Mouse (Mus musculus) hematopoietic stem cell, adult 5-6 weeks (primary cell): ENCODE data around the gene Hmga1. TPM values are rescaled to one million over a fixed set of nuclear protein-coding genes. Genes with fewer than 3 reads are reported as not detected.
A peak's percentile ranks its signal among the peaks of the same experiment; 100 is the strongest.

Experiments
- ATAC-seq, 2 experiments: fragments of 125-278 bp in 1 of 2; replicated peaks in 1 of 2; 2 replicates each; pipeline ENCODE4 v1.8.0; 2016 to 2017; ENCODE audit warnings: inconsistent platforms in 2 of 2, mild to moderate bottlenecking in 2 of 2, moderate number of reproducible peaks in 2 of 2, low read depth in 1 of 2, moderate TSS enrichment in 1 of 2; ENCODE audit not compliant: low FRiP score in 2 of 2, poor library complexity in 2 of 2, severe bottlenecking in 2 of 2, insufficient read depth in 1 of 2, low TSS enrichment in 1 of 2
- total RNA-seq: library from RNA; stranded (forward); fragments of 172-1452, 232-1000 nt; gene quantifications from 2 replicates; pipeline ENCODE4 v1.2.3, GENCODE M21; 2017

Gene Hmga1
- total RNA-seq, 1 experiment from 2014 or later: 95.5 TPM

GRCm38 (mm10) chr17:27521303-27521702 lies 35.0 kb upstream of the Hmga1 start, which contains the start of gene Grm4:
Grm4 (minus strand) TSS chr17:27521403.
- no peak for ATAC-seq

- no peak for ATAC-seq
These were observed 33.2 kb upstream of the Hmga1 start for GRCm38 (mm10) chr17:27523121-27523520.

DNA sequence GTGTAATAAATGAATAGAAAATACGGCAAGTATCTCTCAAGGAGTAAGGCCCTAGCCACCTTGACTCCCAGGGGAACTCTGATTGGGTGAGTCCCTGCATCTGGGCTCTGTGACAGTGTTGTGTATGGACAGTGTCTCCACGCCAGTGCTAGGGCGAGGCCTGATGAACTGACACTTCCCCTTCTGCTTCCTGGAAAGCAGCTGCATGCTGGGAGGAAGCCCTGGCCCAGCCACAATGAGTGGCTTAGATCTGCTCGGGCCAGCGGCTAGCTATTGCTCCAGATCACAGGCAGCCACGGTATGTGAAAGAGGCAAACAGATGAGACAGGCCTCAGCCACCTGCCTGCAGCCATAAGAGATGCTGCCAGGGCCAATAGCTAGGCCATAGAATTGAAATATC lies 29.1 kb upstream of the Hmga1 start:
- ATAC-seq: peak; percentile 49 to 52; a peak in 3 of 4 replicates

GRCm38 (mm10) chr17:27528030-27528429 lies 28.3 kb upstream of the Hmga1 start:
- no peak; a peak in 1 of 4 replicates for ATAC-seq

DNA sequence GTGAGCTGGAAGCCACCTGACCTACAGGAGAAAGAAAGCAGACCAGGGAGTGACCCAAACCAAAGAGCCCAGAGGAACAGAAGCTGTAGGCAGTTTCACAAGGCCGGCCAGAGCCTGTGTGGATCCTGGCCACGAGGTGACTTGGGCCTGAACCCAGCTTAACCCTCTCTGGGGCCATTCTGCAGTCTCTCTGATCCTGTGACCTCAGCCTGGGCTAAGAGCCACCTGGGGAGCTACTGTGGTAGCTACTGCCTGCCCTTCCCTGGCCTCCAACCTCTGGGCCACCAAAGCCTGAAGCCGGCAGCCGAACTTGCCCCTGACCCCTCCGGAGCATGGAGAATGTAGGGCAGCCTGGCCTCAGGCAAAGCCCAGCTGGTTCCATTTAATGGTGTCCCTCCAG lies 27.5 kb upstream of the Hmga1 start:
- no peak; a peak in 1 of 4 replicates for ATAC-seq

DNA sequence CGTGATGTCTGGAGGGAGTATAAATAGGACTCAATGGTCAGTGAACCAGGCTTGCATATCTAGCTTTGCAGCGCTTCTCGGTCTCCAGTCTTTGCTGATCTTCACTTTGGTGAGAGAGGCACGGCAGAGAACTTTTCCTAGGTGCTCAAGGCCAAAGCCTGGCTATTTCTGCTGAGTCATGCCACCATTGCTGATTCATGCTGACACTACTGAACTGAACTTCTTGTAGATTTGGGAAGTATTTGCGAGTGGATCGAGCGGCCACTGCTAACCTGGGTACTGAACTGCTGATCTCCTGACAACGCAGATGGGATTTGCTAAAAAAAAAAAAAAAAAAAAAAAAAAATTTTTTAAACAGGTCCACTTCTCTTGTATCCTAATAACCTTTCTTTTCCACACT lies 24.2 kb upstream of the Hmga1 start:
- ATAC-seq: no peak

DNA sequence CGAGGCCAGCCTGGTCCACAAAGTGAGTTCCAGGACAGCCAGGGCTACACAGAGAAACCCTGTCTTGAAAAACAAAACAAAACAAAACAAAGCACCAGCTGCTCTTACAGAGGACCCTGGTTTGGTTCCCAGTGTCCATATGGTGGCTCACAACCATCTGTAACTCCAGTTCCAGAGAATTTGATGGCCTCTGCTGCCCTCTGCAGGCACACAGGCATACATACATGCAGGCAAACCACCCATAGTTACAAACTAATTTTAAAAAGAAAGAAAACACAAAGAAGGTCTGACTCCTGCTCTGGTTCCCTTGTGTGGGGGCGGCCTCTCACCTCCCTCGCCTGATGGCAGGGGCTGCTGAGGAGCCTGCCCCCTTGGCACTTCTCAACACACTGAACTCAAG lies 22.9 kb upstream of the Hmga1 start:
- ATAC-seq: no peak

- ATAC-seq: peak; percentile 95 to 97
These were observed 21.6 kb upstream of the Hmga1 start for GRCm38 (mm10) chr17:27534718-27535117.

DNA sequence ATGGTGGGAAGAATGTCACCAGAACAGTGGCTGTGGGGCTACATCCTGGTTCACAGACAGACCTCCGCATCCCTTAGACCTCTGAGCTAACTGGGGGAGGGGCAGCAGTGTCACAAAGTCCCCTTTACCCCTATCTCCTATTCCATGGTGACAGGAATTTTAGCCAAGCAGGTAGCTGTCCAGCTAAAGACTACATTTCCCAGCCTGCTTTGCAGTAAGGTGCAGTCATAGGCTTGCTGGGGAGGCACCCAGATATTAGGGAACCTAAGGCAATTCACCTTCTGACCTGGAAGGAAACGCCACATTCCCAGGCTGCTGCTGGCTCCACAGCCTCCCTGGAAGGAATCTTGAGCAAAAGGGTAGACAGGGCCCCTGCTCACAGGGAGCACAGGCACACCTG lies 15.0 kb upstream of the Hmga1 start:
- no peak for ATAC-seq

- ATAC-seq: no peak
These were observed 14.3 kb upstream of the Hmga1 start for GRCm38 (mm10) chr17:27541984-27542383.

DNA sequence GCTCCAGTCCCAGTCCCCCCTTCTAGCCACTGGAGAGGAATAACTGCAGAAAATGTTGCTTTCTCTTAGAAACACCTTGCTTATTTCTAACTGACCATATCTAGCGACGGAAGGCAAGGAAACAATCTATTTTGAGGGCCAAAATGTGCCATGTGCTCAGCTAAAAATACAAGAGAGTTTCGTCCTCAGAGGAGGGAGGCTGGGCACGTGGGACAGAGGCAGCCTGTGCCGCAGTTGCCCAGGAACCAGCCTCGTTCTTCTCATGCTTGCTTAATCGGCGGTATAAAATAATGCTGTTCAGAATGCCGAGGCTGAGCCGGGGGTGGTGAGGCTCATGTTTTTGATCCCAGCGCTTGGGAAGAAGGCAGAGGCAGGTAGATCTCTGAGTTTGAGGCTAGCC lies 11.7 kb upstream of the Hmga1 start:
- ATAC-seq: no peak

DNA sequence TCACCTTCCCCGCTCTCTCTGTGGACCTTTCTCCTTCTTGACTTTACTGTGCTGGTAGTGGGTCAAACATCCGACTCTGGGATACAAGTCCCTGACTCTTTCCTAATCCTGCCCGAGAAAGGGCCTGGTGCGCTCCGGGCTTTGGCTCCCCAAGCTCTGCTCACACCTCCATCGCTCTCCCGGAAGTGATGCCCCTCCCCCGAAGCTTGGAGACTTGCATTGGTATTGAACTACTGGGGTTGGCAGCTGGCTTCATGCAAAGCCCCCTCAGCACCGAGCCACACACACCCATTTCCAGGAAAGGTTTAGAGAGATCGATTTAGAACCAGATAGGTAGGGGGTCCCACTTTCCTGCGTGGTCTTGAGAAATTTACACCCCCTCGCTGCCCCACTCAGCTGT lies 10.3 kb upstream of the Hmga1 start:
- no peak for ATAC-seq

DNA sequence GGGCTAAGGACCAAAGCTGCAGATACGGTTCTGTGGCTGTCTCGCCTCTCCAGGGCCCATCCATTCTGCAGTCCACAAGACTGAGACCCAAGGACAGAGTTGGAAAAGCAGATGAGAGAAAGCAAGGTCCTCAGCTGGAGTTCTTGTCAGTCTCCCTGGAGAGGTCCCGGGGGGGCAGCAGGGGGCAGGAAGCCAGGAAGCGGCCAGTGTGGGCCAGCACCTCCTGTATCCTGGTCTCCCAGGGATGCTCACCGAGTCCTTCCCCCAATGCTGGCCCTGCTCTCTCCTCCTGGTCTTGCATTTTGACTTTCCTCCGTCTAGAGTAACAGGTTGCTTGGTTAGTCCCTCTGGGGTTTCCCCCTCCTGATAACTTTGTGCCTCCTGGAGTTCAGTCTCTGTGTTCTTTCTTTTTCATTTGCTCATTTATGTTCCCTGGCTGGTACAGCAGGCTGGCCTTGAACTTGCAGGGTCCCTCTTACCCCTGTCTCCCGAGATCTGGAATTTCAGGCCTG lies 9.7 kb upstream of the Hmga1 start:
- no peak for ATAC-seq

GRCm38 (mm10) chr17:27547253-27547868 lies 8.9 kb upstream of the Hmga1 start:
- ATAC-seq: peak; percentile 57 to 75; a peak in 3 of 4 replicates

- no peak for ATAC-seq
These were observed 7.1 kb upstream of the Hmga1 start for GRCm38 (mm10) chr17:27549234-27549633.

DNA sequence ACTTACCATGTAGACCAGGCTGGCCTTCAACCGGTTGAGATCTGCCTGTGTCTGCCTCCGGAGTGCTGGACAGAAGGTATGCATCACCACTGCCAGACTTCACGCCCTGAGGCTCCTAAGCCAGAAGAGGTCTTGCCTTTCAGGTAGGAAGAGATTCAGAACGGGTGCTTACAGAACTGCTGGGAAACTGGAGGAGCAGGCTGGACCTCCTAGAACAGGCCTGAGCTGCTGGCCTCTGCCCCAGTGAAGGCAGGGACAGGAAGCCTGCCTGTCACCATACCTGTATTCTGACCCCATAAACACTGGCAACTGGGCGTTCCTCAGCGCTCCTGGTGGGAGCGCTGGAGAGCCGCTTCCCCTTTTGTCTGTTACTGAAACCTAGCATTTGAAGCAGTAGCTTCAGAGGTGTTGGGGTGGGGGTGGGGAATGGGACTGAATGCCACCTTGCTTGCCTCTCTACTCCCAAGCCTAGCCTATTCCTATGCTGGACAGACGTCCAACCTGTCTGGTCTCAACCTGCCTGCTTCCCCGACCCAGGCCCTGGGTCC lies 4.8 kb upstream of the Hmga1 start:
- no peak for ATAC-seq

DNA sequence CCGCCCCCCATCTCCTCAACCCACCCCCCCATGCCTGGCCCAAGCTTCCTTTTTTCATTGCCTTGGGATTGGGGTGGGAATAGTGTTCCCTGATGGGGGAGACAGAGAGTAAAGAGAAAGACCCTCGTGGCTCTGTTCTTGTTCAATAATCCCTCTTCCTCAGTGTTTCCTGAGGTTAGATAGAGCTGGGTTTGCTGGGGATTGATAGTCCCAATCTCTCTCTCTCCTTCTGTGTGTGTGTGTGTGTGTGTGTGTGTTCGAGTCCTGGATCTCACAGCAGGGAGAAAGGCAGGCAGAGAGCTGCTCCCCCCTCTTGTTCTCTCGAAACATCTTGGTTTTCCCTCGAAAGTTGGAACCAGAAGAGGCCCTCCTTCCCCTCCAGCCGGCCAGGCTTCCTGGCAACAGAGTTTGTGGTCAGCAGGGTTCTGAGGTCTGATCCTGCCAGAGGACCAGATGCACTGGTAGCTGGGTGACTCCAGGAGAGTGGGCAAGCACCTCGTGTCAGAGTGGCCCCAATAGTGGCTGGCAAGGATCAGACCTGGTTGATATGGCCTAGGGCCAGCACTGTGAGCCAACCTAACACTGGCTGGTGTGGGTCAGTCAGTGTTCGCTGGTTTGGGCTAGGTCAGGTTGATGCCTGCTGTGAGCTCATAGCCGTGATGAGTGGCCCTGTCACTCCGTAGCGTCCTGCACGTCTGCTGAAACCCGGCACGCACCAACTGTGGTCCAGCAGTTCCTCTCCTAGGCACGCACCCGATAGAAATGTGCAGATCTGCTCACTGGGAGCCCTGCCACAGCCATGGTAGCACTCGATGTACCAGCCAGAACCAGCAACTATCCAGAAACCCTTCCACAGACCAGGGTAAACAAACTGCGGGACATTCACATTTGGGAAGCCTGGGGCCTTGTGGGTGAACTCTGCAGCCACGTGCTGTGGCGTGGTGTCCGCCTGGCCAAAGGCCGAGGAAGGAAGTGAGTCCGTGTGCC lies 3.8 kb upstream of the Hmga1 start:
- ATAC-seq: peak; percentile 5 to 6; a peak in 1 of 4 replicates
